8 mouse cellular contexts compared by ENCODE assay signal in genomic region chr1:126931754-126932153, GRCm38 (mm10).
DNase-seq lines count a peak whose midpoint lies in the region; ATAC-seq lines count a peak whose summit lies in the region.

No protein-coding gene starts in this region.

- H3K9ac ChIP-seq in kidney, embryonic 15.5 days: no peak overlapping the region
- no peak overlapping the region for H3K9ac ChIP-seq in limb, embryonic 13.5 days

- peaks cover 23% of the 10 kb centered on the region for H3K4me1 ChIP-seq in embryonic facial prominence, embryonic 10.5 days
- H3K4me1 ChIP-seq in kidney, embryonic 15.5 days: 0 out of 2 replicates have a peak, but pooled peaks cover 3% of the 10 kb centered on the region
- peaks cover 22% of the 10 kb centered on the region for H3K4me1 ChIP-seq in limb, embryonic 13.5 days

- peak; percentile 86 for DNase-seq in 3T3-L1 (ENCODE audit: low read depth, low spot score)
- DNase-seq in adrenal gland, postnatal 25 days: peak; percentile 79
- peak; percentile 85 for DNase-seq in embryonic facial prominence, embryonic 10.5 days (ENCODE audit: low spot score)
- peak; percentile 69 for DNase-seq in heart, adult 8-10 months (ENCODE audit: low spot score)
- peak; percentile 89 for DNase-seq in neural tube, embryonic 10.5 days (ENCODE audit: extremely low spot score, low spot score)
- DNase-seq in splenic B cell, adult 2 months (ENCODE audit: low read depth, low spot score): peak; percentile 54

- 0 out of 2 replicates have a peak, but pooled peaks have one; percentile 64 for ATAC-seq in kidney, embryonic 15.5 days (replicated peaks; ENCODE audit: low FRiP score)
- ATAC-seq in limb, embryonic 13.5 days (ENCODE audit: low FRiP score, low read depth): peak; percentile 42; the same call in 1 of the 2 replicates

- no peaks in the 10 kb centered on the region; the same call in 1 of the 2 replicates for H3K27me3 ChIP-seq in embryonic facial prominence, embryonic 10.5 days (replicated peaks; ENCODE audit: low read depth, poor library complexity, severe bottlenecking)
- no peaks in the 10 kb centered on the region for H3K27me3 ChIP-seq in kidney, embryonic 15.5 days
- H3K27me3 ChIP-seq in limb, embryonic 13.5 days: 0 out of 2 replicates have a peak, but pooled peaks cover 8% of the 10 kb centered on the region
- no peaks in the 10 kb centered on the region; the same call in 1 of the 2 replicates for H3K27me3 ChIP-seq in splenic B cell, adult 2 months (ENCODE audit: control insufficient read depth, insufficient read depth, low read length, poor library complexity, severe bottlenecking)

- H3K4me3 ChIP-seq in embryonic facial prominence, embryonic 10.5 days: no peak overlapping the region
- no peak overlapping the region for H3K4me3 ChIP-seq in kidney, embryonic 15.5 days (replicated peaks)
- H3K4me3 ChIP-seq in limb, embryonic 13.5 days: no peak overlapping the region

- H3K27ac ChIP-seq in embryonic facial prominence, embryonic 10.5 days (replicated peaks): no peak overlapping the region
- H3K27ac ChIP-seq in kidney, embryonic 15.5 days: no peak overlapping the region
- no peak overlapping the region for H3K27ac ChIP-seq in limb, embryonic 13.5 days

- no peaks in the 10 kb centered on the region for H3K9me3 ChIP-seq in embryonic facial prominence, embryonic 10.5 days
- H3K9me3 ChIP-seq in kidney, embryonic 15.5 days (replicated peaks): no peaks in the 10 kb centered on the region
- H3K9me3 ChIP-seq in limb, embryonic 13.5 days: peaks cover 6% of the 10 kb centered on the region; the same call in 1 of the 2 replicates

- H3K36me3 ChIP-seq in embryonic facial prominence, embryonic 10.5 days (replicated peaks): no peaks in the 10 kb centered on the region
- no peaks in the 10 kb centered on the region for H3K36me3 ChIP-seq in kidney, embryonic 15.5 days
- no peaks in the 10 kb centered on the region for H3K36me3 ChIP-seq in limb, embryonic 13.5 days
- no peaks in the 10 kb centered on the region for H3K36me3 ChIP-seq in splenic B cell, adult 2 months (ENCODE audit: control insufficient read depth, insufficient read depth, low read length, poor library complexity, severe bottlenecking)

- no peak overlapping the region for H3K4me2 ChIP-seq in kidney, embryonic 15.5 days
- no peak overlapping the region for H3K4me2 ChIP-seq in limb, embryonic 13.5 days (replicated peaks)

- 2% methylated on average over 6 of the region's 6 CpGs for WGBS in embryonic facial prominence, embryonic 10.5 days
- WGBS in kidney, embryonic 15.5 days: 2% methylated on average over 6 of the region's 6 CpGs
- 3% methylated on average over 6 of the region's 6 CpGs for WGBS in limb, embryonic 13.5 days
